Mouse (Mus musculus): Measurements from ENCODE around the gene Fam234b.

Fam234b gene

DNA sequence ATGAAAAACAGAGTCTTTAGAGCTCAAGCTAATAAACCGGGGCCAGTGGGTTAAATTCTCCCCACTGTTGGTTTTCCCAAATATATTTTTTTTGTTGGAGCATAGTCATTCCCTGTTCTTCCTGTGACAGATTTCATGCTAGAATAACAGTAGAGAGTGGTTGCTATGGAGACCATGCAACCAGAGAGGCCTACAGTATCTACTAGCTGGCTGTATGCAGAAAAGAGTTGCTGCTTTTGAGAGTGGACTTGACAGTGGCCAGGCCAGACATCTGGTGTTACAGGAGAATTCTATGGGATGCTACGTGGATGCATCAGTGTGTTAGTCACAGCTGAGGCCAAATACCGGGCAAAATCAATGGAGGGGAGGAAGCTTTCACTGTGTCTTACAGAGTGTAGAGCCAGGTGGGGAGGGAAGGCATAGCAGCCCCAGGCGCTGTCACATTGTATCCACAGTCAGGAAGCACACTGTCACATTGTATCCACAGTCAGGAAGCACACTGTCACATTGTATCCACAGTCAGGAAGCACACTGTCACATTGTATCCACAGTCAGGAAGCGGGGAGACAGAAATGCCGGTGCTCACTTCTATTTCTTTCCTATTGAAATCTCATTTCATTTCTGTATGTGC is 26.1 kb downstream of the Fam234b start:
- CTCF ChIA-PET, result no interaction called here

DNA sequence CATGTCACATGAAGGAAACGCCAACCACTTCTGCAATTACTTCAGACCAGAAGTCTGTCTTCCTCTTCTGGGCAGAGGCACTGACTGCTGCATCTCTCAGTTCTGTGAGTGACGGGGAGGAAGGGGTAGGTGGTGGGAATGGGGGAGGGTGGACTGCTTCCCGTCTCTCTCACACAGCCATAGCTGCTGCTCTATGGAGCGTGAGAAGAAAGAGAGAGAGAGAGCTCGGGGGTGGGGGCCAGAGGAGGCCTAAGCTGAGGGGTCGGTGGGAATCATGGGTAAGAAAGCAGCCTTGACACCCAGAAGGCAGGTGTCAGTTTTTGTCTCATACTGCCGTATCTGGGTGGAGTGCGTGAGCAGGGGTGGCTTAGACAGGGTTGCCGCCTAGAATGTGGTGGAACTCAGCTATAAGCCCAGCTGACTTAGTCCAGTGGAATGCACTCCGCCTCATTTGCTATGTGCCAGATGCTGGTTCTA is 30.7 kb downstream of the Fam234b start:
- CTCF ChIA-PET, result interaction anchor here (0.5 kb wide), 1 partner anchor 15 kb away, joined by 6 read pairs; no protein-coding TSS in a partner anchor

DNA sequence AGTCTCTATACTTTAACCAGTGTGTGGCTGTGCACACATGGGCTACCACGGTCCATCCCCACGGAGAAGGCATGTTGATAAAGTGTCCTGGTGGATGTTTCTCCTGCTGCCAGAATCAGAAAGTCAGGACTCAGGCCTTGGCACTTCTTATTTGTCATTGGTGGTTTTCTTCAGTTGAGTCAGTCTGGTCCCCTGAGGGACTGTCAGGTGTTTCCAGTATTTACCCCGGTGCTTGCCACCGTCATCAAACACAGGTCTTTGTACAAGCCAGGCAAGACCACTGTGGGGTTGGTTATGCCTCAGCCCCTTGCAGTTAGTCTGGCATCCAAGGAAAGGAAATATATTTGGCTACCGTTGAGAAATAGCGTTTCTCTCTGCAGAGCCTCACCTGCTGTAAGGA is 32.8 kb downstream of the Fam234b start:
- CTCF ChIA-PET, result no interaction called here

DNA sequence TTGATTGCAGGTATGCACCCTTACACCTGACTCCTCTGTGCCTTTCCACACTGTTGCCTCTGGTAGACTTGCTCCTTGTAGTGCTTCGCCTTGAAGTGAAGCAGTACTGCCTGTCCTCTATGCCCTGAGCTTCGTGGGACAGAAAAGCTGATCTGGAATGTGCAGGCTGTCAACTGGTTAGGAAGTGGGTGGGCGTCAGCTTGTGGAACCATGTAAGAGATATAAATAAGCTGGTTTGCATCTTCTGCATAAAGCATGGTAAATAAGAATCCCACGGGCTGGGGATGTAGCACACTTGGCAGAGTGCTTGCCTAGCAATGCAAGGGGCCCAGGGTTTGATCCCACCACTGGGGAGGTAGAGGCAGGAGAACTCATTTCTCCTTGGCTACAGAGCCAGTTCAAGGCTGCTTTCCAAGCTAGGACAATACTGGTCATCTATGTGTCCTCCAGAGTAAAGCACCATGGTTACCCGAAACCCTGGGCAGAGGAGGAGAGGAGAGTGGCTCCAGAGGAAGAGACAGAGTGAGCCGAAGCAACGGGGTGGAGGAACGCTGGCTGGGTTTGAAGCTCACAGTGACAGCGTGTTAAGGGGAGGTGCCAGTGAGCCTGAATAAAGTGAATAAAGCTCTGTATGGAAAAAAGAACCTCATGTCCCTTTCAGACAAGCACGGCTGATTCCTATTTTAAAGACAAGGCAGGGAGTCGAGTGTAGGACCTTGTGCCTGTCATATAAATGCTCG is 34.8 kb downstream of the Fam234b start:
- CTCF ChIA-PET, result no interaction called here

DNA sequence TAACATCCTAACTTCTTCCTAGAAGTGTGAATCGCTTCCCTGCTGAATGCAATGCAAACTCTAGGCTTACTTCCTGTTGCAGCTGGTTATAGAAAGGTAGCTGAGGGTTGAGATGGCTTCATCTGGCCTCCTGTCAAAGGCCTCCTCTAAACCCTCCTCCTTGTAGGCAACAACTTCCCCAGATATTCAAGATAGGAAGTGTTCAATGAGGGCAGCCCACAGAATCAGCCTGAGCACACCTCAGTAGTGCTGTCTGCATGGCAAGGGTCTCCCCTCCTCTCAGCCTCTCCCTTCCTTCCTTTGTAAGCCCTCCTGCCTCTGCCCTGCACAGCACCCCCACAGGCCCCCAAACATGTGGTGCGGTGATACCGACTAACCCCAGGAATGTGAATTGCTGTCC is 38.0 kb downstream of the Fam234b start:
- CTCF ChIA-PET, result no interaction called here

DNA sequence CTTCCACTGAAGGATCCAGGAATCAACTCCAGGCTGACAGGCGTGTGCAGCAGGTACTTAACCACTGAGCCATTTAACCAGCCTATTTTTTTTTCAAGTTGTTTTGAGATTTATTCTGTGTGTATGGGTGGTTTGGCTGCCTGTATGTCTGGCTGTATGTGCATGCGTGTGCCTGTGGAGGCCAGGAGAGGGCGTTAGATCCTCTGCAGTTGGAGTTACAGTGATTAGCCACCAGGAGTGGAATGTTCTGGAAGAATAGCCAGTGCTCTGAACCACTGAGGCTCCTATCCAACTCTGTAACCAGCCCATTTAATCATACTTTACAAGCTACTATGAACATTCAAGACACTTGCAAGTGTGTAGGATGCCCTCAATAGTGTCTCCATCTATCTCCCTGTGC is 38.8 kb downstream of the Fam234b start:
- CTCF ChIA-PET, result no interaction called here

DNA sequence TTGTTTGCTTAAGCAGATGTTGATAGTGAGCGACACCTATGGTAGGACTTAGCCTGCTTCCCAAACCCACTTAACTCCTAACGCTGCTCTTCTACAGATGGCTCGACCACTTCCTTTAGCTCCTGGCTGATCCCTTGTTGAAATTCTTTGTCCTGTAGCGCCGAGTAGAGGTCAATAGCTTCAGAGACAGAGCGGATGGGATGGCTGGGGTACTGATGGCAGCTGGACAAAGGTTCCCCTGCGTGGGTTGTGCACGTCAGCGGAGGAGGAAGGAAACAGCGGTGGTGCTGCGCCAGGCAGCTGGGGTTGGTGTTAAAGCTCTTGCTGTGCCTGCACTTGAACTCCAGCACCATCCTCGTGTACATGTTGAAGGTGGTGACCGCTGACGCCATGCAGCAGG is 39.5 kb downstream of the Fam234b start:
- CTCF ChIA-PET, result no interaction called here

DNA sequence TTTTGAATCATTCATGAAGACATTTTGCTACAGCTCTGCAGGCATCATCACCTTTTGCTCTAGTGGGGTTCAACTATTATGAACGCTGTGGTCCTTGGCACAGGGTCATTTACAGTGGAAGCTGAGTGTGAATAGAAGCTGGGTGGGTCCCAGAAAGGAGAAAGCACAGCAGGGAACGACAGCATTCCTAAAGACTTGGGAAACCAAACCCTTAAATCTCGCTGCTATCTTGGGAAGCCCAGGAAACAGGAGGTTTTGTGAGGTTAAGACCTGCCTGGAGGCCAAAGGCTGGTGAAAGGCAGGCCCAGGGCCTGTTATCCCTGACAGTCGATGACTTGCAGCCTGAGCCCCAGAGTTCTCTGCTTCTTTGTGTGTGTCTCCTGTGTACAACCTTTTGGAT is 40.4 kb downstream of the Fam234b start:
- CTCF ChIA-PET, result no interaction called here

DNA sequence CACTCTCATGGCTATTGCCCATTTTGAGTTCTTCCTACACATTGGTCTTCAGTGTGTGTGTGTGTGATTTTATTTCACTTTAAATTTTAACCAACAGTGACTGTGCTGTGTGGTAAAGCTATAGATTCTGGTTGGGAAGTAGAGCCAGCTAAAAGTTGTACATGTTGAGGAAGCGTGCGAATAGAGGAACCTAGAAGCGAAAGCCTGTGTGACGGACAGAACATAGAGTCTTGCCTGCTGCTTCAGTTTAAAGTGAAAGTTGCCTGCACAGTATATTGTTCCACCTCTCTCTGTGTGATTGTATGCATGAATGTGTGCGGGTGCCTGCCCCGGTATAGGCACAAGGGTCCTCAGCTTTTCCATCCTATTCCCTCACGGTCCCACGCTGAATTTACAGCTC is 42.6 kb downstream of the Fam234b start:
- CTCF ChIA-PET, result no interaction called here

DNA sequence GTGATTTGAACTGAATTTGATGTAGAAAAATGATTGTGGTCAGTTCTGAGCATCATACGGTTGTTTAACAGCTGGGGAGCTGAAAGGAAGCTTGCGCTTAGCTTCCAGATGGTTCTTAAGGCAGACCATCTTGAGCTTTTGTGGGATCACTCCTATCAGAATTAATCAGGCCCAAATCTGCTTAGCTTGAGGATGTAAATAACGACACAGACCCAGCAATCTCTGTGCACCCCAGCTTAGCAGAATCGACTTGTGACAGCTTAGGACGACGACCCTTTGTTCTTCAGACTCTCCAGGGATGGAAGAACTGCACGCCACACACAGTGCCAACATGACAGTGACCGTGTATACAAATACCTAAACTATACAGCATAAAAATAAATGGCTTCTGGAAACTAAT is 47.8 kb downstream of the Fam234b start:
- CTCF ChIA-PET, result no interaction called here

DNA sequence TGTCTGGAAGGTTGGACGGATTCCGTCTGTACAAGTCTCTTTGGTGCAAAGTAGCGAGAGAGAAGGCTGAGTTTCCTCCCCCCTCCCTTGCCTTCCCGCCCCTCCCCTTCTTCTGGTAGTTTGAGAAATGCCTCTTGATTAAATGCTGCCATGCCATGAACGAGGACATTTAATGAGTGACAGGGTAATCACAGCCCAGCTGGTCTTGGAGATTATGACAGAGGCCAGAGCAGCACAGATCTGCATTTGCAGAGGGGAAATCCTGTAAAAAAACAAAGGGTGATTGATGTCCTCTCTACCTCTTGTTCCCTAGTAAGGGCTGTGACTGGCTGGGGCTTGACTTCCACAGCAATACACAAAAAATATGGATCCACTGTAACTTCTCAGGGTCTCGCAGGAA is 50.1 kb downstream of the Fam234b start:
- CTCF ChIA-PET, result no interaction called here

DNA sequence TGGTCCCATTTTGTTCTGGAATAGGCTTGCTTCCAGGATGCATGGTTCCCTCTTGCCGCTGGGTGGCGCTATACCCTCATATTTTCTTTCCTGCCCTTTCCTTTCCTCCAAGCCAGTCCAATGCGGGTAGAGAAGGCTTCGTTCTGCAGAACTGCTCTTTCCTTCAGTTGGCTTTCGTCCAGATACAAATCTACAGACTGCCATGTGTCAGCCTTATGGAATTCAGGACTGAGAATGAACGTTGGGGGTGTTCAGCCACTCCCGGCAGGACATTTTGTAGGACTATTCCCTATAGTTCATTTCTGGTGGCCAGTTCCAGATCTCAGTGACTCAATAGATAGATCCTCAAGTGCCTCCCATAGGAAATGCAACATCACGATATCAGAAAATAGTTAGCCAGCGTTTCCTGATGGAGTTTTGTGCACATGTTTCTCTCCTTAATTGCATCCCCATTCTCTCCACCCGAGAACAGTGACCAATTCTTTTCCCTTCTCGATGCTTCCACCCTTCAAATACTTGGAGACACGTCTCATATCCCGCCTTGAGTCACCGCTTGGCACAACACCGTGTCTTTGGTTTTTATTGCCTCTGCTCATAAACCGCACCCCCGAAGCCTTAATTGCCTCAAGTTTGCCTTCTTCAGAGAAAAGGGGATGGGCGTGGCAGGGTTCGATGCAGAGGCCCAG is 52.2 kb downstream of the Fam234b start:
- CTCF ChIA-PET, result interaction anchor here (0.7 kb wide), 2 partner anchors 39 to 1932 kb away, joined by 3 to 19 read pairs; no protein-coding TSS in a partner anchor

DNA sequence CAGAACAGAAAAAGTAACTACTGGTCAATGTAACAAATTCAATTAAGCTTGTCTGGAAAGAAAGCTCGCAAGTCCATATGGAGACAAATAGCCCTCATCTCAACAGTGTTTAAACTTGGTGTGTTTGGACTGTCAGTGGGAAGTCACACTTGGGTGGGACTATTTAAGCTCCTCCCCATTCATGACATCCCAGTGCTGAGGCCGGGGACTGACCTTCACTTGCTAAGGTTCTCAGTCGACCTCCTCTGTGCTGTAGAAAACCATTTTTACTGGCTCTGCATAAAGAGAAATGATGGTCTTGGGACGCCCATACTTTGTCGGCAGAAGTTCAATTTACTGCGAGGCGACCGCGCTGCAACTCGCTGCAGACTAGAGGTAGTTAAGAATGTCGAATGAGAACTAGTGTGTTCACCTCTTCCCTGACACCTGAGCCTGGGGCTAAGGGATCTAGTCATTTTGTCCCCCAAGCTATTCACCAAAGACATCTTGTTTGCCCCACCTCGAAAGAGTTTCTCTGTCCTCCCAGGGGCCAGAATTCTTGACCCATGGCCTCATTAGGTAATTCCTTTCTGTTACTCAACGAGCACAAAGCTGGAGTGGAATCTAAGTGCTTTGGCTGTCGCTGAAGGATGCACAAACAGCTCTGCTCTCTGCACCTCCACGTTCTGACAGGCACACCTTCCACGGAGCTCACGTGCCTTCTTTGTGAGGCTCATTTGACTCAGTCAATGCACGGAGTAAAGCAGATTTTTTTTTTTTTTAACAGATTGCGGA is 53.3 kb downstream of the Fam234b start:
- CTCF ChIA-PET, result no interaction called here

DNA sequence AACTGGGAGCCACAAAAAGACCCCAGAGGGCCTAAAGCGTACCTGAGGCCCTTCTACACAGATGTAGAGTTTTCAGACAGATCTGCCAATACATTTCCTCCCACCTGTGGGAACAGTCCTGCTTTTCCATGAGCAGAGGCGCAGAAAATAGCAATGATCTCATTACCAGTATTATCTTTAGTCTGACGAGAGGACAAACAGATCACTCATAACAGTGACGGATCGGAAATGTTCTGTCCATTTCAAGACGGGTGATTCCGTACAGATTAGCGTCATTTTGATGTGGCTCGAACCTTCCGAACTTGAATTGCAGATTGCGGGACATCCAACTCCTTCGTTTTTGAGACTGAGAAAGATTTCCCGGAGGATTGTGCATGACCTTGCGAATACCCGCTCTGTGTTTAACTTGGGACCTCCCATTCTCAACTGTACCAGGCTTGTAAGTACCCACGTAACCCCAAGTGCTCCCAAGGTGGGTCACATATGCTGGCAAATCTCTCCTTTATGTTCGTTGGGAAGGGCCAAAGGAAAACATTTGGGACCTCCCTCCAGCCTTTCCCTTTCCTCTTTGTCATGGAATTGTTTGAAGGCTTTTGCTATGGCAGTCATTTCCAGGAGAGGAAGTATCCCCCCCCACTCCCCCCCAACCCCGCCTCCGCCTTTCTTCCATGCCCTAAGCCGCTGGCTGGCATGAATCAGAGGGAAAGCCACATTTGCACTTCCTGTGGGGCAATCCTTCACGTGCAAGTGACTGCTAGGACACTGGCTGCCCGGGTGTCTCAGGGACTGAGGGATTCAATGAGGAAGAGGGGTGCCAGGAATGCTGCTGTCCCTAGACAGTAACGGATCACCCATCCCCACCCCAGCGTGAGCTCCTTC is 54.3 kb downstream of the Fam234b start:
- CTCF ChIA-PET, result no interaction called here

DNA sequence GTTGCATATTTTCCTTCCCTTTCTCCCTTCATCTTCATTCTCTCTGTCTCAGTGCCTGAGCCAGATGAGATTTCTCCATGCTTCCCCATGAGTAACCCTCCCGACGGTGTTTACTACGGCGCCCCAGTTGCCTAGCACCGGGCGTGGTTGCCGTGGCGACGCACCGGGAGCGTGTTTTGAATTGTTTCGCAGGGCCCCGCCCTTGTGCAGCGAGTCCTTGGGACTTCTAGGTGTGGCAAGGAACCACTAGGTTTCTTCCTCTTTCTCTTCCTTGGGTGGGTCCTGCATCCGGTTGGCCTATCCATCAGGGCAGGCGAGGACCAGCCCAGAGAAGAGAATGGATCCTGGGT is 54.9 kb downstream of the Fam234b start:
- CTCF ChIA-PET, result no interaction called here

DNA sequence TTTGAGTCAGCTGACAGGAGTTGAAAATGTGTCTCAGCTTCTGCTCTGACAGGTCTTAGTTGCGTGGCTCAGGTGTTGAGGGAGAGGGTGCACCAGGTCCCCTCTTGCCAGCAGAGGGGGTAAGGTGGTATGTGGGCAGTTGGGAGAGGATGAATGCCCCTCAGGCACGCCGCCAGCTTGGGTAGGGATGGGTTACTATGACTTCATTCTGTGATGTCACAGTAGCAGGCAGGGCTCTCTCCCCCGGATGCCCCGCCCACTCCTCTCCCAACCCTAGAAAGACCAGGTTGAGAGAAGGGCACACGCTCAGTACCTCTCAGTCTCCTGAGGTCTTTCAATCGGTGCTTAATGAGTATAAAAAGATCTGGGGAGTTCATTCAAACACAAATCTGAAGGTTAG is 56.4 kb downstream of the Fam234b start, which contains the start of gene Gsg1:
TSS of gene Gsg1 (minus strand) at position 199 of the 400 bp plus-strand sequence.
- CTCF ChIA-PET, result interaction anchor here (0.6 kb wide), 1 partner anchor 88 kb away, joined by 4 read pairs; no protein-coding TSS in a partner anchor

DNA sequence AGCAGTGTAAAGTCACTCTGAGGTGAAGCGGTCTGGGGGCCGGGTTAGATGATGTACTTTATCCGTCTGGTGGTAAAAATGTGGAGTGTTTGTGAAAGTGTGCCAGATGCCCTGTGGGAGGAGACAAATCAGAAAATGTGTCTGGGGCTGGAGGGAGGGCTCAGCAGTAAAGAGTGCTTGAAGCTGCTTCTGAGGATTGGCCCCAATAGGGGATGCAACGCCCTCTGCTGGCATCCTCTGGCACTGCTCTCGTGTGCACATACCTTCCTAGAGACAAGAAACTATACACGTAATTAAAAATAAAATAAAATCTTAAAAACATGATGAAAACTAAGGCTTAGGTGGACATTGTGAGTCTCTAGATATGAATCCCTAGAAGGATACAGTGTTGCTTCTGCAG is 62.7 kb downstream of the Fam234b start:
- CTCF ChIA-PET, result no interaction called here

DNA sequence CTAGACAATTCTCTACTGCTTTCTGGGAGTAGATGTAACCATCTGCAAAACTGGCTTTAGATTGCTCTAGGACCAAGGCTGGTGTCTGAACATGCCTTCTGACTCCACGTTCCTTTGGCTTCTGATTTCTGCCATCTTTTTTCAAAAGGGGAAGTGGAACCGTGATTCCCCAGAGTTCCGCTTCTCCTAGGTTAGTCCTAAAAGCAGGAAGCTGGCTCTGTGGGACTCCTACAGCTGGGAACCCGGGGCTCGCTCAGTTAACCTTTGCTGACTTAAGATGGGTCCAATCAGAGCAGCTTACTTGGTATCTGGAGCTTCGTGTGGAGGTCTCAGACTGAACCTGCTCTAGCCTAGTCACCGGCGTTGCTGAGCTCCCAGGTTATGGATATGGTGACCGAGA is 63.3 kb downstream of the Fam234b start:
- CTCF ChIA-PET, result no interaction called here

DNA sequence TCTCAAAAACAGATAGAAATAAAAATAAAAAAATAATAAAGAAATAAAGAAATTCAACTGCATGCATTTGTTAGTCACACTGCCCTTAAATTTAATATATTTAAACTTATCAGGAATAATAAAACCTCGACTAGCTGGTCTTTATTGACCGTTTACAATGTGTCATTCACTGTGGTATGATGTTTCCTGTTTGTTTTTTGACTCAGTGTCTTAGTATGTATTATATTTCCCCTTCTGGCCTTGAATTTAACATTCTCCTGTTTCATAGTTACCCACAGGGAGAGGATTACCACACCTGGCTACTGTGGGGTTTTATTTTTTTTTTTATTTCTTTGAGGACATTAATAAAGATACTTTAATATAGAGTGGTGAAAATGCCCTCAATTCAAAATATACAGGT is 64.8 kb downstream of the Fam234b start:
- CTCF ChIA-PET, result no interaction called here

DNA sequence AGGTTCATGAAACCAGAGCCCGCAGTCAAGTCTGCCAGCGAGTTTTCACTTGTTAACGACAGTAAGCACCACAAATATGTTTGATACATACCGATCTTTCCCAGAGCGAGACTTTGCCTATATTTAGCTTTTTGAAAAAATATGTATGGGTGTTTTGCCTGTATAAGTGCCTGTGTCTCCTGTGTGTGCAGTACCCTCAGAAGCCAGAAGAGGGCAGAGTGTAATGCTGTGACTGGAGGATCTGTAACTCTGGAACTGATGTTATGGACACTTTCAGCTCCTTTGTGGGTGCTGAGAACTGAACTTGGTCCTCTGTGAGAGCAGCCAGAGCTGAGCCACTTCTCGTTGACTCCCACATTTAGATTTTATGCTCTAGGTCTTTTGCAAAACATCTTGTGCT is 66.4 kb downstream of the Fam234b start:
- CTCF ChIA-PET, result no interaction called here

DNA sequence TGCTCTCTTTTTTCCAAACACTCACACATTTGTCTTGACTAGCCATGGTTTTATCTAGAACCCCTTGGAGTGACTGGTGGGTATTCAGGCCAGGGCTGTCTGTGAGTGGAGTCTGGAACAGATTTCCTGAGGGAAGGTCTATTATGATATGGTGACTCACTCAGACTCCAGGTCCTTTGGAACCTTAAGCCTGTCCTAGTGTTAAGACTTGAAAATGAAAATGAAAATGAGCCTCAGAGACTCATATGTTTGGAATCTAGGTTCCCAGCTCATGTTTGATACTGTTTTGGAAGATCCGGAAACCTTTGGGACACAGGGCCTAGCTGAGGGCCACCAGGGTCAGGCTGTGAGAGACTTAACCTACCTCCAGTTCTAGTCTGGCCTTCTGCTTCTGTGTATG is 68.3 kb downstream of the Fam234b start:
- CTCF ChIA-PET, result no interaction called here

Data from spleen, embryonic (tissue).